Mouse (Mus musculus): Measurements from ENCODE around the gene Elf4. TPM values are rescaled to one million over a fixed set of nuclear protein-coding genes. Genes with fewer than 3 reads are reported as not detected.

Elf4 gene
- polyA plus RNA-seq, 1 experiment from 2014 or later, result 2.8 TPM

DNA sequence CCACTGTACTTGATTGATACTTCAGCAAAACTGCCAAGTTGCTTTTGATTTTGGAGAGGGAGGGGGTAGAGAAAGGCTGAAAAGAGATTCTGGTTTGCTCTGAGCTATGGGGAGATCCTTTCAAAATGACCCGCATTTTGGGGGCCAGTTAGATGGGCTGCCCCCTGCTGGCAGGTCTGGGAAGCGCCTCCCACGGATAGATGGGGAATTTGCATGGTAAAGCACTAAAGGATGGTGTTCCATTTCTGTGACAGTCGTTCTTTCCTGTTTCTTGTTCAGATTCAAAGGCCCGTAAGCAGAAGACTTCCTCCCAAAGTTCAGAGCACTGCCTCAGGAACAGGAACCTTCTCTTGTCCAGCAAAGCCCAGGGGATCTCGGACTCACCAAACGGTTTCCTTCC is 79.3 kb downstream of the Elf4 start:
- WGBS (ENCODE audit: insufficient replicate concordance), result 38% methylated on average over 7 of the region's 7 CpGs
- H3K4me1 ChIP-seq (ENCODE audit: control insufficient read depth, low read depth, low read length), result no peaks in the 10 kb centered on the region
- H3K36me3 ChIP-seq (ENCODE audit: control insufficient read depth, insufficient read depth), result peaks cover 17% of the 10 kb centered on the region
- ATAC-seq (ENCODE audit: low read depth), result no peak
- no peak overlapping the region for H3K27ac ChIP-seq (ENCODE audit: low read length)
- no peak overlapping the region for H3K4me2 ChIP-seq (ENCODE audit: low read depth, low read length)
- H3K27me3 ChIP-seq (ENCODE audit: control insufficient read depth, insufficient read depth, low read depth, low read length), result no peaks in the 10 kb centered on the region
- H3K4me3 ChIP-seq (ENCODE audit: low read depth, low read length), result no peak overlapping the region
- no peaks in the 10 kb centered on the region for H3K9me3 ChIP-seq (replicated peaks; ENCODE audit: control insufficient read depth, low read length)
- H3K9ac ChIP-seq (ENCODE audit: low read depth, low read length), result no peak overlapping the region

DNA sequence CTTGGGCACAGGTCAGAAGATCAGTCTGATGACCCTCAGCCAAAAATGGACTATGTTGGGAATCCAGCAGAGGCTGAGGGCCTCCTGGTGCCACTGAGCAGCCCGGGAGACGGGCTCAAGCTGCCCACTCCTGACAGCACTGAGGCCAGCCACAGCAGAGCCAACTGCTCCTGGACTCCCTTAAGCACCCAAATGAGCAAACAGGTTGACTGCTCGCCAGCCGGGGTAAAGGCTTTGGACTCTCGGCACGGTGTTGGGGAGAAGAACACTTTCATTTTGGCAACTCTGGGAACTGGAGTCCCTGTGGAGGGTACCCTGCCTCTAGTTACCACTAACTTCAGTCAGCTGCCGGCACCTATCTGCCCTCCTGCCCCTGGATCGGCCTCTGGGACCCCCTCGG is 95.1 kb downstream of the Elf4 start:
- peaks cover 3% of the 10 kb centered on the region for H3K36me3 ChIP-seq (ENCODE audit: control insufficient read depth, insufficient read depth)
- no peak overlapping the region for H3K9ac ChIP-seq (ENCODE audit: low read depth, low read length)
- H3K27ac ChIP-seq (ENCODE audit: low read length), result no peak overlapping the region
- H3K4me3 ChIP-seq (ENCODE audit: low read depth, low read length), result no peak overlapping the region
- H3K27me3 ChIP-seq (ENCODE audit: control insufficient read depth, insufficient read depth, low read depth, low read length), result no peaks in the 10 kb centered on the region
- WGBS (ENCODE audit: insufficient replicate concordance), result 85% methylated on average over 9 of the region's 9 CpGs
- no peaks in the 10 kb centered on the region for H3K4me1 ChIP-seq (ENCODE audit: control insufficient read depth, low read depth, low read length)
- no peak for ATAC-seq (ENCODE audit: low read depth)
- H3K9me3 ChIP-seq (replicated peaks; ENCODE audit: control insufficient read depth, low read length), result no peaks in the 10 kb centered on the region
- H3K4me2 ChIP-seq (ENCODE audit: low read depth, low read length), result no peak overlapping the region

DNA sequence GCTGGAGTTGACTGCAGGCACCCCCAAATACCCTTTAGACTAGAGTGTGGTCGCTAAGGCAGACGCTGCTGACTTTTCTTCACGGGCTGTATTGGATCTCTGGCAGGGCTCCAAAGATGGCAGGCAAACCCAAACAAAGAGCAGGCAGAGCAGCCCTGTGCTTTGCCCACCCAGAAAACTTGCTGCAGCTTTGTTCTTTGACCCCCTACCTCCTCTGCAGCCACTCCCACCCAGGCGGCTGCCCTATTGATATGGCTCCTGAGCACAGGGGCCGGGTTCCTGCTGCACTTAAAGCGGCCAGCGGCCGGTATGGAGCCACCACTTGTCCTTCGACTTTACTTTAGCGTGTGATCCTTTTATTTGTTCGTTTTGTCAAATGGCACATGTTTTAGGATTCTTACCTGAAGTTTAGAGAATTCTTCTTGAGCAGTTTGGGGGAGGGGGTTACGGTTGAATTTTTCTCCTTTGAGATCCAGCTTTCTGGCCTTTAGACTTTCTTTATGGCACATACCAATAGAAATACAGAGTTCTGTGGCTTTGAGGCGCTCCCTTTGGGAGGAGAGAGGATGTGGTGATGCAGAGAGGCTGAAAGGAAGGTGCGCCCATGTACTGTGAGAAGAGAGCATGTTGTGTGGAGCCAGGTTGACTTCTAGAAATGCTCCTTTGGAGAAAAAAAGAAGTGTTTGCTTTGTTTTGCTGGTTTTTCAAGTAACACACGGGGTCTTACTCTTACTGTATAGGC is 96.9 kb downstream of the Elf4 start:
- H3K4me3 ChIP-seq (ENCODE audit: low read depth, low read length), result no peak overlapping the region
- H3K4me2 ChIP-seq (ENCODE audit: low read depth, low read length), result no peak overlapping the region
- no peaks in the 10 kb centered on the region for H3K27me3 ChIP-seq (ENCODE audit: control insufficient read depth, insufficient read depth, low read depth, low read length)
- WGBS (ENCODE audit: insufficient replicate concordance), result 66% methylated on average over 15 of the region's 15 CpGs
- H3K27ac ChIP-seq (ENCODE audit: low read length), result no peak overlapping the region
- no peaks in the 10 kb centered on the region for H3K9me3 ChIP-seq (replicated peaks; ENCODE audit: control insufficient read depth, low read length)
- H3K36me3 ChIP-seq (ENCODE audit: control insufficient read depth, insufficient read depth), result peaks cover 3% of the 10 kb centered on the region
- H3K9ac ChIP-seq (ENCODE audit: low read depth, low read length), result no peak overlapping the region
- H3K4me1 ChIP-seq (ENCODE audit: control insufficient read depth, low read depth, low read length), result no peaks in the 10 kb centered on the region
- 0 out of 2 replicates have a peak, but pooled peaks have one; percentile 39 for ATAC-seq (ENCODE audit: low read depth)

Other genes starting within 250 kb of the Elf4 start
- gene Utp14a, start 206.3 kb downstream of the Elf4 start, polyA plus RNA-seq (2015; fragmentation: Nextera tagmentation; extraction: Ambion mirVana), result 5.5 and 6.0 TPM in 2 replicates
- 2.7 and 3.2 TPM in 2 replicates for gene Bcorl1, start 121.8 kb downstream of the Elf4 start, polyA plus RNA-seq (2015; fragmentation: Nextera tagmentation; extraction: Ambion mirVana)
- gene Aifm1, start 50.4 kb upstream of the Elf4 start, polyA plus RNA-seq (2015; fragmentation: Nextera tagmentation; extraction: Ambion mirVana), result 62.8 and 63.9 TPM in 2 replicates
- gene Rab33a, start 56.2 kb upstream of the Elf4 start, polyA plus RNA-seq (2015; fragmentation: Nextera tagmentation; extraction: Ambion mirVana), result 0.26 and 0.33 TPM in 2 replicates
- 1.8 and 2.2 TPM in 2 replicates for gene Zfp280c, start 131.4 kb upstream of the Elf4 start, polyA plus RNA-seq (2015; fragmentation: Nextera tagmentation; extraction: Ambion mirVana)
- gene Slc25a14, start 160.3 kb upstream of the Elf4 start, polyA plus RNA-seq (2015; fragmentation: Nextera tagmentation; extraction: Ambion mirVana), result 3.2 and 3.6 TPM in 2 replicates
- not detected in 2 replicates for gene Gpr119, start 211.3 kb upstream of the Elf4 start, polyA plus RNA-seq (2015; fragmentation: Nextera tagmentation; extraction: Ambion mirVana)
- gene Rbmx2, start 231.9 kb upstream of the Elf4 start, polyA plus RNA-seq (2015; fragmentation: Nextera tagmentation; extraction: Ambion mirVana), result 10.0 and 11.1 TPM in 2 replicates